Mouse (Mus musculus) neutrophil, adult 59 days (primary cell): ENCODE measurements around the gene Adgre5. TPM values are rescaled to one million over a fixed set of nuclear protein-coding genes. Genes with fewer than 3 reads are reported as not detected.

ENCODE experiments used
- total RNA-seq, 2 experiments: library from RNA; stranded (reverse); gene quantifications; 1 replicate in 1 of 2; 2 replicates in 1 of 2; pipeline ENCODE4 v1.2.4; 2023

Gene Adgre5
- total RNA-seq, result 100 to 1,000 TPM; 678 to 747 TPM

GRCm38 (mm10) chr8:83740976-83741741, at the start of gene Adgre5:
Gene Adgre5, minus strand, starts transcription at chr8:83741326.

GRCm38 (mm10) chr8:83715031-83715690, 26.0 kb downstream of the Adgre5 start, which contains the start of gene Ddx39:
Gene Ddx39, plus strand, starts transcription at chr8:83715177.

GRCm38 (mm10) chr8:83698661-83699453, 42.3 kb downstream of the Adgre5 start, which contains the start of gene Pkn1:
Gene Pkn1, minus strand, starts transcription at chr8:83699179.

Other genes with a start within 250 kb of the Adgre5 start
- not detected for gene Olfr370, start 205.5 kb downstream of the Adgre5 start, total RNA-seq
- 100 to 1,000 TPM; 132 to 133 TPM for gene Ndufb7, start 174.7 kb downstream of the Adgre5 start, total RNA-seq
- 100 to 1,000 TPM; 368 to 417 TPM for gene Tecr, start 133.4 kb downstream of the Adgre5 start, total RNA-seq
- gene Dnajb1, start 133.1 kb downstream of the Adgre5 start, total RNA-seq, result 10 to 100 TPM; 55.9 to 68.5 TPM
- 10 to 100 TPM; 24.7 to 30.3 TPM for gene Gipc1, start 88.6 kb downstream of the Adgre5 start, total RNA-seq
- gene Ptger1, start 74.6 kb downstream of the Adgre5 start, total RNA-seq, result under 1 TPM; 0.20 to 0.29 TPM
- 100 to 1,000 TPM; 270 to 275 TPM for gene Pkn1, start 42.1 kb downstream of the Adgre5 start, total RNA-seq
- 10 to 100 TPM; 47.6 to 48.4 TPM for gene Ddx39, start 26.1 kb downstream of the Adgre5 start, total RNA-seq
- 1 to 10 TPM; 1.4 to 2.7 TPM for gene Adgrl1, start 158.8 kb upstream of the Adgre5 start, total RNA-seq
- gene Gm10644, start 213.9 kb upstream of the Adgre5 start, total RNA-seq, result under 1 TPM in 1 of 2 experiments, not detected in 1; 0.26 TPM
- gene Asf1b, start 214.2 kb upstream of the Adgre5 start, total RNA-seq, result 10 to 100 TPM; 47.9 to 50.2 TPM
- 10 to 100 TPM; 33.3 to 34.6 TPM for gene Prkaca, start 231.7 kb upstream of the Adgre5 start, total RNA-seq